Mouse (Mus musculus) kidney, postnatal 25 days (tissue): ENCODE measurements at regions not wholly inside any gene's neighbourhood (a gene's known extent, or its start where the extent isn't known, plus 50 kb on each side); places are given as distances from the start of the nearest gene placed in this dataset.

ENCODE experiments used
- DNase-seq, 2 experiments: peaks; one replicate each; pipeline ENCODE4 v3.0.0; 2021; ENCODE audit warnings: mixed read lengths in 2 of 2

DNA sequence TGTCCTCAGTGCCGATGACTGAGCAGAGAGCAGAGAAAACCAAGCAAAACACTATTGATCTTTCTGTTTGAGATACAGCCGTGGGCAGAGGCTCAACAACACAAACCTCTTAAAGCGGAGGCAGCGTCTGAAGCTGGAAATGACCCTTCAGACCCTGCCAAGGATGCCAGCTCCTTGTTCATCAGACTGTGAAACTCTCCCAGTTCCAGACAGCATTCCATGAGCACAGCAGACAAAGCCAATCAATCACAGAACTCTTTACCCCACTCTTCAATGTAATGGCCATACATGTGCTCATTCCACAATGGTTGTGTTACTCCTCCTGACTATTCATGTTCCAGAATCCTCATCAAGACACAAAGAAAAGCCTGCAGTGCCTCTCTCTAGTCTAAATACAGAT lies 73.5 kb downstream of the Tmem114 start:
- peak; percentile 16 to 43 for DNase-seq

DNA sequence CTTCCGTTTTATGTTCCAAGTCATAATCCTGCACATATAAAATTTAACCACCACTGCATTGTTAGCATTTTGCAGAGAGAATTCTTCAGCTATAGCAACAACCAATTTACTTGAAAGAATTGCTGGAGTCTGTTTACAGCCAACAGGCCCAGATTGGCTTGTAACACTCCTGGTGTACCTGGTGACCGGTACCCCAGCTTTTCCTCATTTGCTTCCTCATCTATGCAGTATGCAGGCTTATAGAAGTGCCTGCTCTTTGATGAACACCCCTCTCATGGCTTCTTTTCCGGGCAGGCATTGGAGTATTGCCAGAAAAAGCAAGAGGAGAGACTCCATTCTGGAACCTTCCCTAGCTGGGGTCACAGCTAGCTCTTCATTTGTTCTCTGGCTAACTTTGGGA lies 75.8 kb downstream of the Tmem114 start:
- no peak for DNase-seq

- DNase-seq, result no peak
Observed at GRCm38 (mm10) chr16:8348645-8349044, 76.3 kb downstream of the Tmem114 start.

DNA sequence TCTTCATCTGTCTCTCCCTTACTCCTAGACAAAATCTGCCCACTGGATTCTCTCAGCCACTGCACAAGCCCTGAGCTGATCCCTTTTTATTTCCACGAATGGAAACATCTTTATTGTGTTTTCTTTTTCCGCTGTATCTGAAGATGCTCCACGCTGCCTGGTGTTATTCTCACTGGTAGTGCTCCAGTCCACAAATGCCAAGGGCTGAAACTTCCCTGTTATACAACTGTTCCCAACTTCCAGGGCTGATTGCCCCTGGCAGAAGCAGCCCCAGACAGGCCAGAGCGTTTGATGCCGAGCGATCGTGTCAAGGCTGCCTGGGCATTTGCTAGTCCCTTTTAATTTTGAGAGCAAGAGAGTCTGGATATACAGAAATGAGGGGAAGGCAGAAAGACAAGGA lies 79.7 kb downstream of the Tmem114 start:
- DNase-seq, result no peak

DNA sequence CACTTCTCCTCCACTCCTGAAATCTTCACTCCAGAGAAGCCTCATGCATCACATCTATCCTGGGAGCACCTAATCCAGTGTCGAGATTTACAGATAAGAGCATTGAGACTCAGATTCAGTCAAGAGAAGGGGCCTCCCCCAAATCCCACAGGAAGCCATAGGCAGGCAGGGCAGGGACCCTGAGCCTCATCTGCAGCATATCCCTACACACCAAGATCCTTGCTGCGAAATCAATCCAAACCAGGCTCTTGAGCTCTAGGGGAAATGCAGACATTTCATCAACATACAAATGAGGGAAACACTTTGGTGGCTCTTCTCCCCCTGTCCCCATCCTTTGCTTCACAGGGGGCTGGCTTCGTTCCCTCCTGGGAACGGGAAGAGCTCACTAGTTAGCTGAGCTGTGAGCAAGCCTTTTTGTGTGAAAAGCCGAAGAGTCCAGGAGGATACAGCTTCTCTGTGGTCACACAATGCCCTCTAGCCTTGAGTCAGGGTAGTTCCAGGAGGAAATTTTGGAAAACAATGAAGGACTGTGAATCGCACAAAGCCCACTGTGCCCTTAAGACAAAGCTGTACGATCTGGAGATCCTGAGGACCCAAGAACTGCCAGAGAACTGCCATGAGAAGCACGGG lies 91.7 kb downstream of the Tmem114 start:
- DNase-seq, result peak; percentile 4 to 35

- no peak for DNase-seq
Observed at GRCm38 (mm10) chr16:8311996-8312395, 112.9 kb downstream of the Tmem114 start.

- no peak for DNase-seq
Observed at GRCm38 (mm10) chr16:8306389-8306788, 118.5 kb downstream of the Tmem114 start.
